Mouse (Mus musculus): ENCODE results near the gene Jmjd1c.
A peak's percentile ranks its signal among the peaks of the same experiment; 100 is the strongest.

Jmjd1c gene

DNA sequence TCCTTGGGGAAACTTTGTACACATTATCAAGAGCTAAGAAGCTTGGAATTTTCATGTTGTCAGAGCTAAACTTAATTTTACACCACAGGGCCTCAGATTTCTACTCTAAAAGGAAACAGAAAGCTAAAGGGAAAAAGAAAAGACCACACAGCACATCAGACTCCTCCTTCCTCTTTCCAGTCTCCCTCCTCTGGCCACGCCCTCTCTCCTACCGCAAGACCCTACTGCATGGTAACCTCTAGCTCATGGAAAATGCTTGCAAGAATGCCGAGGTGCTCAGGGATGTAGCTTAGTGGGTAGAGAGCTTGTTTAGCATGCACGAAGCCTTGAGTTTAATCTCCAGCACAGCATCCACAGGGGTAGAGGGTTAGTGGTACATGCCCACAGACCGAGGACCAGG is 24.0 kb upstream of the Jmjd1c start:
- no peak for DNase-seq (ENCODE audit: low read depth, low spot score)

DNA sequence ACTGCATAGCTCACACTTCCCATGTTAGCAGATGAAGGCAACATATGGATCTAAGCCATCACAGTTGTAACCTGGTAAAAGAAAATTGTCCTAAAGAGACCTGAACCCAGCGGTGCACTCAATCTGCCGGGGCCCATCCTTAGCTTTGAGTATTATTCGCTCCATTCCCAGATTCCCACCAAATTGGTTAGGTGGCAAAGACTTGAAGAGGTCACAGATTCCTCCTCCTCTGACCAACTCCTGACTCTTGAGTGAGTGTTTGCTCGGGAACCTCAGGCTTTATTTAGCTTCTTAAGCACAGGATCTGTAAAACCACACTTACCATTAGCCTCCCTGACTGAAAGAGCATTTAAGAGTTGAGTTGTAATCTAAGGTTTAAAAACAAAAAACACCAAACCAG is 23.3 kb upstream of the Jmjd1c start:
- DNase-seq (ENCODE audit: low read depth, low spot score): no peak

DNA sequence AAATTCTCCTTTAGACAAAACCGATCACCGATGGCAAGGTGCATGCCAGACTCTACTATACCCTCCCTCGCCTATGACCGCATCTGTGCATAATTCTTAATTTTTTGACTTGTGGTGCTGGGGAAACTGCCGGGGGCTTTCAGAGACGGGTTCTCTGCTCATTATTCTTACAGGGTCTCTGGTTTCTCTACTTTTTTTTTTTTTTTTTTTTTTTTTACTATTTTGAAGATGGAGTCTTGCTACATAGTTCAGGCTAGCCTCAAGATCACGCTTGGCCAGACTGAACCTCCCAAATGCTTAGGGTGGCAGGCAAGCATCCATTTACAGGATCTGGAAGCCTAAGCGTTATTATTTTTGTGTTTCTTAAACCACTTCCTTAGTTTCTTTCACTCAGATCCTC is 22.3 kb upstream of the Jmjd1c start:
- DNase-seq (ENCODE audit: low read depth, low spot score): no peak

DNA sequence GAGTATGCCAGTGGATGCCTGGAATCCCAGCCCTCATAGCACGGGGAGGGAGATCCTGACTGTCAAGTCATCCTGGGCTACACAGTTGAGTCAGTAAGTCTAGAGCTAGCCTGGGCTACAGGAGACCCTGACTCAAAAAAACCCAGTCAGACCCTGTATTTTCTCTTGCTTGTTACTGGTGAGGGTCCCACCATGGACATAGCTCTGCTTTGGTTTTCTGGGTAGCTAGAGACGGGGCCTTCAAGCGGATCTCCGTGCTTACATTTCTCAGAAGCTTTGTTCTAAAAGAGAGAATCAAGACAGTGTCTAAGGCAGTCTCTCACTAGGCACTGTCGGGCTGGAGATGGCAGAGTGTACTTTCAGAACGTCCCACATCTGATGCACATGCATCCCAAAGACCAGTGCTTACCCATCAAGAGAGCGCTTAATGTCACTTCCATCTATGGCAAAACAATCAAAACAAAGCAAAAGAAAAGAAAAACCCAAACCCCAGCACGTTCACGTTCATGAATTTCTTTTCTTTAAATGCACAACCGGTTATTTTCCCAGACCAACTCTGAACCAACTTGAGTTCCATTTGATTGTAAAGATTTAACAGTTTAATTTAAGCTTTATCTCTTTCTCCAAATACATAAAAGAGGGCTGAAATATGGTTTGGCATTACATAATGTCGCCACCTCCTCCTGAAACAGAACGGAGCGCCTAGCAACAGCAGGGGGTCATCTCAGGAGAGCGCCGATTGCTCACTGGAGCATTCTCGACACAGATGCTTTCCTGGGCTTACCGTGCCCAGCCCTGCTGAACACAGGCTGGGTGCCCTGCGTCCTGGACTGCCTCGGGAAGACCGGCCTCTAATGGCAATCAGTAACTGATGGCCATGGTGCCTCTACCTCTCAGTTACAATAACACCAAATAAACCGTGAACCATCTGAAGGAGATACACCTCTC is 19.7 kb upstream of the Jmjd1c start:
- no peak for DNase-seq (ENCODE audit: low read depth, low spot score)

DNA sequence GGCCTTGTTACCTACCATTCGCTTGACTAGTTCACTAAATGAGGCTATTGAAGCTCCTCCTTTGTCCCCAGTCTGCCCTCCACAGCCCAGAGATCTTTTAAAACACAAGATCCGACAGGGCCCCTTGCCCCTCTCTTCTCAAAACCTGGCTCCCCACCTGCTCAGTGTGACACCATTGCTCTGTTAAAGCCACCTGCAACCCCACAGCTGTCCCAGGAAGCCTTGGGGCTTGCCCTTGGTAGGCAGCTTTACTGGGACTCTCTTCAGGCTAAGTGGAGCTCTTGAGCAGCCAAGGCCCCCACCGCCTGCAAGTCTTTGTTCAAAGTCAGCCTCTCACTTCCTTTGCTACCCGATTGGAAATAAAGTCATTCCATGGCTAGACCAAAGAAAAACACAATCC is 16.9 kb upstream of the Jmjd1c start:
- DNase-seq (ENCODE audit: low read depth, low spot score): no peak

DNA sequence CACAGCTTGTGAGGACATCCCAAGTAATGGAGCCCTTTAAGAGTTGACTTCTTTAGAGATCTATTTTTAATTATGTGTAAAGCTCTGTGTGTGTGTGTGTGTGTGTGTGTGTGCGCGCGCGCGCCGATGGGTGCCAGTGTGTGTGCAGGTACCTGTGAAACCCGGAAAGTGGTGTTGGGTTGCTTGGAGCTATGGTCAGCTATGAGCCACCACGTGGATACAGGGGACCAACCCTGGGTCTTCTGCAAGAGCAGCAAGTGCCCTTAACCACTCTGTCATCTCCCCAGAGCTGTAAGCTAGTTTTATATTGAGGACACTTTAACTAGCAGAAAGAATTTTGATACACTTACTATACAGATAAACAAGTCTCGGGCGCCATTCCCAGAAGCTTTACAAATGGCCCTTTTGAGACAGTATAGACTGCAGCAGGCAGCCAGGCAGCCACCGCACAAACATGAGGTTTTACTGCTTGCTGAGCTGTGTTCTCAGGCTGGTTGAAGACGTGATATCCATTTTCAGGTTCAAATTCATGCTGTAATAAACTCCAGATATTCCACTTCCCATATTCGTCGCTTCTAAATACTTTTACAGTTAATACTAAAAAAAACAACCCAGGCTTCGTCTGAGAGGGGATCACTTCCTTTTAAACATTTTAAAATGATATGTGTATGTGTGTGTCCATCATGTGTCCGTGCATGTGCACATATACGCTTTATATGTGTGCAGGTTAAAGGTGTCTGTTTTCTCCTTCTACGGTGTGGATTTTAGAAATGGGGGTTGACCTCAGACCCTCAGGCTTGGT is 14.5 kb upstream of the Jmjd1c start:
- DNase-seq (ENCODE audit: low read depth, low spot score): no peak

DNA sequence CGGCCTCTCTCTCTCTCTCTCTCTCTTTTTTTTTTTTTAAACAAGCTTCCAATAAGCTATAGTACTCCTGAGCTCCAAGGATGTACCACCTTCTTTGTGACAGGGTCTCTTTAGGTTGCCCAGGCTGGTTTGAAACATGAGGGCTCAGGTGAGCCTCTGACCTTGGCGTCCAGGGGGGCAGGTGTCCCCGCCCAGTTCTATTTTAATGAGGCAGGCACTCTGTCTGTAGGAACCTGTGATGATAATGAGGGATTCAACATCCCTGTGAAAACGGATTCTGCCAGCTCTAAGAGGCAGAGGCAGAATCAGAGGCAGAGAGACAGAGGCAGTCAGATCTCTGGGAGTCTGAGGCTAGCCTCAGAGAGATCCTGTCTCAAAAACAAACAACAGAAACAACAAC is 13.4 kb upstream of the Jmjd1c start:
- no peak for DNase-seq (ENCODE audit: low read depth, low spot score)

DNA sequence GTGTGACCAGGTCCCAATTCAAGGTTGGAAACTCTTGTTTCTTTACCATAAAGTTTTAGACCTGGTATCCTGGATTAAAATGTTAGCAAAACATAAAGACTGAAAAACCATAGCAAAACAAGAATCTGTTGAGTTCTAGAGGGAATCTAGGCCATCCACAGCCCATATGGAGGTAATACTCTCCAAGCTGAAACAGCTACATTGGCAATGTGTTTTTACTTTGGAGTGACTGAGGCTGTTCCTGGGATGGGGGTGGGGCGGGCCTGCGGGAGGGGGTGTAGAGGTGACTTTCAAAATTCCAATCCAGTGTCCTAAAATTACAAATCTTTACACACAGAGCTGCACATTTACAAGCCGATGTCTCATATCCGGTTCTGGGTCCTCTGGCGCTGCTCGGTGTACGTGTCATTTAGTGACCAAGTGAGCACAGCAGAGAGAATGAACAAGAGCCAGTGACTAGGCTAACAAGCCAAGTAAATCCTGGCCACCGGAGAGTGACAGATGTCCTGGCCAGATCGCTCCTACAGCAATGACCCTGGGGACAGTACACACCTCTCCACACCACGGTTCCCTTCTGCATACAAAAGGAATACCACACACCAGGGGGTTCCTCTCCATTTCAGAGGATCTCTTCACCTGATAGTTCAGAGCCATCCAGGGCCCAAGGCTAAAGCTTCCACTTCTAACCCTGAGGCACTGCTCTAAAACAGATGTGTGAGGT is 12.3 kb upstream of the Jmjd1c start:
- DNase-seq (ENCODE audit: low read depth, low spot score): peak; percentile 40

DNA sequence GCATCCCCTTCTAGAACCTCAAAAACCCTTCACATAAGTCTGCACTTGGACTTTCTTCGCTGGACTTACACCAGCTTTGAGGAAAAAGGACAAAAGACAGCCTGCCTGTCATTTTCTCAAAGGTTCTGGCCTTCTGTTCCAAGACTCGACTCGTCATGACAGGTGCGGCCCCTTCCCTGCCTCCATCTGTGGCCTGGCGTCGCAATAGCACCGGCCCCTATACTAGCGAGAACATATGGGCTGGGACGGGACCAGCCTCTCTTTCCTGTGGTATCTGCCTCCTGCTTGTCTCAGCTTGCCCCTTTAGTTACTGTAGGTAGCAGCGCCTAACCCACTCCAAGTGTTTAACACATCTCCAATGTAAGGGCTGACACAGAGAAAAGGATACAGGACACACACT is 10.8 kb upstream of the Jmjd1c start:
- no peak for DNase-seq (ENCODE audit: low read depth, low spot score)

DNA sequence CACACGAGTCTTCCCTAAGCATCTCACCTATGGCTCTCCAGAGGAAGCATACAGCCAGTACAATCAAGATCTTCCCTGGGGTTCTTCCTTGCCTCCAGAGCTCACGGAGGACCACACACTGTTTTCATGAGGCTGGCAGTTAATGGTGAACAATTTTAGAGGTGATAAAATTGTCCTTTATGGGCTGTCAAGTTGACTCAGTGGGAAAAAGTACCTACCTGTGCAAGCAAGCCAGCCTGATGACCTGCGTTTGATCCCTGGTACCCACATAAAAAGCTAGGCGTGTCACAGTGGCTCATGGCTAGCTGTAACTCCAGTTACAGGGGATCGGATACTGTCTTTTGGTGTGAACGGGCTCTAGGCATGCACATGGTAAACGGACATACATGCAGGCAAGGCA is 10.0 kb upstream of the Jmjd1c start:
- DNase-seq (ENCODE audit: low read depth, low spot score): no peak

DNA sequence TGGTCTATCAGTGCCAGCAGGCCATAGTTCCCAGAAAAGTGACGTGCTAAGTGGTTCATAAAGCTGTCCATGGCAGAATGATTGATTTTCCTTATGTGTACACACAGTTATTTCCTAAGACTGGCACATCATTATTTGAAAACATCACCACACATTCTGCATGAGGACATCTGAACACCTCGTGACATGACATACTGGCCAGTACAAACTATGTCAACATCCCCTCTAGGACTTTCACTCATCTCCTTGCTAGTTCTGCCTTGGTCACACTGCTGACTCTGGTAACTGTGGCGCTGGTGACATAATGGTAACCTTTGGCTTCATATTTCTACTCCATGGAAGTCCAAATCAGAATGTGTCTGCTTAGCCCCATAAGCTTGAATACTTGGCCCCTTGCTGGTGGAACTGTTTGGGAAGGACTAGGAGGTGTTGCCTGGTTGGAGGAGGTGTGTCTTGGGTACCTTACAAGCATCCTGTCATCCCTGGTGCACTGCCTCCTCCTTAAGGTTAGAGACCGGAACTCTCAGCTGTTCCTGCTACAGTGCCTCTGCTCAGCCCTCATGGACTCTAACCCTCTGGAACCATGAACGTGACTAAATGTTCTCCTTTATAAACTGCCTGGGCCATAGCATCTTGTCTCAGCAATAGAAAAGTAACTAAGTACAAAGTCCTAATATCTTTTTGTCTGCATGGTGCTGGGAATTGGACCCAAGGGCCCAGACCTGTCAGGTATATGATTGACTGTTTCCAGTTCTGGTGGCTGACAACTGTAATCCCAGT is 8.3 kb upstream of the Jmjd1c start:
- DNase-seq (ENCODE audit: low read depth, low spot score): no peak

DNA sequence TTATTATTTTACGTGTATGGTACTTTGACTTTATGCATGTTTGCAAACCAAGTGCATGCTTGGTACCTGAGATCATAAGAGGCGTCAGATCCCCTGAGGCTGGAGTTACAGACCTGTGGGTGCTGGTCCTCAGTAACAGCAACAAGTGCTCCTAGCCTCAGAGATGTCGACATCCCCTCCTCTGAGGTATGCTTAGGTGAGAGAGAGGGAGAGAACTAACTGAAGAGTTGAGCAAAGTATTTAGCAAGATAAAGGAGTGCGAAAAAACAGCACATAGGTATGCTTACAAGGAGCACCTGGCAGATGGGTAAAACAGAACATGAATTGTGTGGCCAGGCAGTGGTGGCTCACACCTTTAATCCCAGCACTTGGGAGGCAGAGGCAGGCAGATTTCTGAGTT is 5.3 kb upstream of the Jmjd1c start:
- DNase-seq (ENCODE audit: low read depth, low spot score): no peak

DNA sequence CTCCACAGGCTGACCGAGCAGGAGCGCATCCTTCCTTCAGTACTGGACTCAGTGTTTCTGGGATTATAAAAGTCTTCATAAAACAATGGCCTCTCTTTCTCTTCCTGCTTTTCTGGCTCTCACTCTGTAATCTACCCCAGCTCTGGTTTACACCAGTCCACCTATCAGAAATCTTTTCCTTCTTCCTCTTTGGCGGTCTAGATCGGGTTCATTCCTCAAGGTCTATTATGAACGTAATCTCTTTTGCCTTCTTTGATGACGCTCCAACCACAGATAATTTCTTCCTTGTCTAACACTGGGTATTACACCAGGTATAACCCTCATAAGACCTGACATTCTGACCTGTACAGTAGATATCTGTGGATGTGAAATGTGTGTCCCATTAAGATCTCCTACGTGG is 1.0 kb upstream of the Jmjd1c start:
- DNase-seq (ENCODE audit: low read depth, low spot score): no peak

DNA sequence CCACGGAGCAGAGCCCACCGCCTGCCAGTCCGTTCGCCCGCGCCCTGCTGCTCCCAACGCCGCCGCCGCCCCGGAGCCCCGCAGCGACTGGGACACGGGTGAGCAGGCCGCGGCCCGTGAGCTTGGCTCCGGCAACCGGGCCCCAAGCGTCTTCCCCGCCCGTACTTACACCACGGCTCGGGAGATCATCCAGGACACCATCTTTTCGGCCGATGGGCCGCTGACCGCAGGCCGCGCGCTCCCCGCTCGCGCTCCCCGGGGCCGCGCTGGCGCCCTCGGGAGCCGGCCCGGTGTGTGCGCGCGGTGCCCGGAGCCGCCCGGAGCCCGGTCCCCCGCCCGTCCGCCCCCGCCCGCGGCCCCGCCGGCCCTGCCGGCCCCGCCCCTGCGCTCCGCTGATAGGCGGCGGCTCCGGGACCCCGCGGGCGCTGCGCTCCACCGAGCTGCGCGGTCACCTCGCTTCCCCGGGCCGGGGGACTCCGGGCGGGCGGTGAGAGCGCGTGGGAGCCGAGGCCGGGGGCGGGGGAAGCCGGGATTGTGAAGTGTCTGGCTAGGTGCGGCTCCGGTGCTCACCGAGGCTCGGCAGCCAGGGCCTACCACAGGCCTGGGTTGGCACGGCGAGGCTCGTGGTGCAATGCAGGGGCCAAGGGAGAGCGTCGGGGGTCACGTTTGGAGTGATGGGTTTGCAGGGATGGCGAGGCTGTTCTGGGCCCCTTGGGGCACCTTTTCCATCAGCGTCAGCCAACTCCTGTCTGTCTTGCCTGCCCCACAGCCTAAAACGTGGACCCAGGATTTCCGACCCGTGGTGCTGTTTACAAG is 904 bp downstream of the Jmjd1c start, which contains the start of gene Reep3:
Reep3 (minus strand) TSS at position 325 of the 816 bp plus-strand sequence.
- peak; percentile 56 for DNase-seq (ENCODE audit: low read depth, low spot score)

DNA sequence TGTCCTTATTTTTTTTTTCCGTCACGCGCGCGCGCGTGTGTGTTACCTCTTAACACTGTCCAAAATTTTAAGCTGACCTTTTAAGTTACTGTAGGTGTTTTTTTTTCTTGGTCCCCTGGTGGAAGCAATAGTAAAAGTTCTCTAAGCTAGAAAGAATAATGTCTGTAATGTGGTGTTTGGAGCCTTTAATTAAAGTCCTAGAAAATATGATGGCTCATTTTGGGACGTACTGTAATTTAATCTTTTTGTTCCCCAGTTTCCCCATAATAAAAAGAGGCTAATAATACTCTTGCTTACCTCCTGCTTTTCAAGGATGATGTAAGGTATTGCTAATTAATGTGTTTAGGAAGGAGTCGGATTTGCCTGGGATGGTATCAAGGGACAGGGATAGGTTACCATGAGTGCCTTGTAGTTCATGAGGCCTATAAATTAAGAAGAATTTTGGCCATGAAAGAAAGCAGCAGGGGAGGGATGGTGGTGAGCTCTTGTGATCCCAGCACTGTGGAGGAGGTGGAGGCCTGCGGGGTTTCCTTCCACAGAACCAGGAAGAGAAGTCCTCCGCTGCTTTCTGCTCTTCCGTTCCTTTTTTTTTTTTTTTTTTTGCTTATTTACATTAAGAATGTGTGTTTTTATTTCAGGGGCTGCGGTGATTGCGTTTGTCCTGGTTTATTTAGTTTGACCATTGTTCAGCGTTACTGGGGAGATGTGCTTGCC is 1.7 kb downstream of the Jmjd1c start:
- no peak for DNase-seq (ENCODE audit: low read depth, low spot score)

DNA sequence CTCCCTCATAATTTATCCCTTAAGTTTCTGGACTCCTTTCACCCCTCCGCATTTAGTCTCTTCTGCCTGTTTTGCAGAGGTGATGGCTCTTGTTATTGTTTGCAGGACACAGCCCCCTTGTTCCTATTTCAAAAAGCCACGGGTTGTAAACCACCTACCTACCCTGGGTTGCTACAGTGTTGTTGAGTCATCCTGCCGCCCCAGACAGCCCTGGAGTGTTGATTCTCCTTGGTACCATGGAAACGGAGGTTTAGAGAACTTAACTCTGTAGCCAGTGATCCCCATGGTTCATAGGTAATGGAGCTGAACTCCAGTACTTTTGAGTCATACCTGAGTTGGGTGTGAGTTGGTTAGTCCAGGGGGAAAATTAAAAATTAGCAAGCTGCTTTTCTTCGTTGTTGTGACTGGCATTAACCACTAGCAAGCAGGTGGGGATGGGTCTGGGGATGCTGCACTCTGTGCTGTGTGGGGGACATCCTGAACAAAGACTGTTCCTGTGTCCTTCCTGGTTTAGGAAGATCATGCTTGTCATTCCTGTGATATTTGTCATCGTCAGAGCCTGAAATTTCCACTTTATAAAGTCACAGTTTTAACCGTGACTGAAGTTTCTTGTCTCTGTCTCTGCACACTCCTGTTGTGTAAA is 2.6 kb downstream of the Jmjd1c start:
- DNase-seq (ENCODE audit: low read depth, low spot score): no peak

DNA sequence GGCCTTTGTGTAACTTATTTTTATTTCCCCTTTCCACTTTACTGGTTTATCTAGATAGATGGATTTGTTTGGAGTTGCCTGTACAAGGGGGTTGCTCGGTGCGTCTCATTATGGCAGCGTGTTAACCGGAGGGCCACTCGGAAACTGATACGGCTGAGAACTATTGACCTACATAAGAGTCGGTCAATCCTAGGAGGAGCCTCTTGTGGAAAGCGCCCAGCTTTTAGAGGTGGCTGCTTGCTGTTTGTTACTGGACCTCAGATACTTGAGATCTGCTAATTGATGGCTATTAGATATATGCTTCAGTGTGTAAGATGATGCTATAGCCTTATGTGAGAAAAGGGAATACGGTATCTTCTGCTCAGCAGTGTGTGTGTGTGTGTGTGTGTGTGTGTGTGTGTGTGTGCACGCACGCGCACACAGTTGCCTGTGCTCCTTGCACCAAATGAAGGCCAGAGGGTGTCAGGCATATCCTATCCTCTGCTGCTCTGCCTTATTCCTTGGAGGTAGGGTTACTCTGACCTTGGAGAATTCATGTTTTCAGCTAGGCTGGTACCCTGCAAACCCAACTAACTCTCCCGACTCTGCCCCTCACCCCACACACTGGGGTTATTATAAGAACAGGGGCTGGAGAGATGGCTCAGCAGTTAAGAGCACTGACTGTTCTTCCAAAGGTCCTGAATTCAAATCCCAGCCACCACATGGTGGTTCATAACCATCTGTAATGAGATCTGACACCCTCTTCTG is 3.4 kb downstream of the Jmjd1c start:
- DNase-seq (ENCODE audit: low read depth, low spot score): no peak

DNA sequence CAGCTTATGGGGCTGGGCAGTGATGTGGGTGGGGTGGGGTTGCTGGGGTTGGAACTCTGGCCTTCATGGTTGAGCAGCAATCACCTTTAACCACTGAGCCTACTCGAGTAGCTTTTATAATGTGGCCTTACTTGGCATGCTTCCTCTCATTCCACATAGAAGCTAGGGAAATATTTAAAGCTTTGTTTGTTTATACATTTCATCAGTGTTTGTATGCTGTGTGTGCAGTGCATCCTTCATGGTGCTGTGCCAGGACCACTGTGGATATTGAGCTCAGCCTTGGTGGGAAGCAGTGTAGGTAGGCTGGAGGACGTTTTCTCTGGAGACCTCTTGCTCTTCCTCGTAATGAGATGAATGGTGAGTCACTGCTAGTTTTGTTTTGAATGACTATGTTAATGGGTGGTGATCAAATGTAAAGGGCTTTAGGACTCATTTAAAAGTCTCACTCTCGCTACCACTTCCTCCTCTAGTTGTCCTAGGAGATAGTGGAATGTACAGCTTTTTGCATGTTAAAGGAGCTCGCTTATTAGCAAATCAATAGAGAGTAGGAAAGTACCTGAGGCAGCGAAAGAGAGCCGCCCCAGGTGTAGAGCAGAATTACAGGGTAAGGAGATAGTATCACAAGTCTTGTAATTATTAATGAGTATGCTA is 4.2 kb downstream of the Jmjd1c start:
- DNase-seq (ENCODE audit: low read depth, low spot score): no peak
